Mouse (Mus musculus) stomach, embryonic 14.5 days (tissue): ENCODE measurements around the gene Maff. TPM values are rescaled to one million over a fixed set of nuclear protein-coding genes. Genes with fewer than 3 reads are reported as not detected.

Source experiments
- ATAC-seq: fragments of 200-750 bp; cut with Nextera tagmentation; 2 replicates; pipeline ENCODE4 v1.8.0; 2017; ENCODE audit warnings: low read depth, moderate TSS enrichment; ENCODE audit not compliant: insufficient number of reproducible peaks, insufficient read depth, low FRiP score
- H3K27ac ChIP-seq: fragments of 300-500 bp; sonication (generic); 2 replicates; pipeline ENCODE4 v1.5.1; 2014; ENCODE audit warnings: mild to moderate bottlenecking, low read length, moderate library complexity, mixed read lengths
- H3K27me3 ChIP-seq: fragments of 300-500 bp; sonication (generic); 2 replicates; pipeline ENCODE4 v1.6.1; 2014; ENCODE audit warnings: low read length, control low read depth, mixed read lengths; ENCODE audit not compliant: control insufficient read depth, insufficient read depth
- H3K36me3 ChIP-seq: fragments of 300-500 bp; sonication (generic); 2 replicates; pipeline ENCODE4 v1.6.1; 2014; ENCODE audit warnings: mild to moderate bottlenecking, control low read depth, low read length, moderate library complexity, mixed read lengths; ENCODE audit not compliant: control insufficient read depth, insufficient read depth
- H3K4me1 ChIP-seq: fragments of 300-500 bp; sonication (generic); 2 replicates; pipeline ENCODE4 v1.6.1; 2014; ENCODE audit warnings: low read length, control low read depth, mixed read lengths; ENCODE audit not compliant: control insufficient read depth, insufficient read depth
- H3K4me2 ChIP-seq: fragments of 300-500 bp; sonication (generic); replicated peaks from 2 replicates; pipeline ENCODE4 v1.6.1; 2014; ENCODE audit warnings: low read depth, low read length, control low read depth
- H3K4me3 ChIP-seq: fragments of 300-500 bp; sonication (generic); 2 replicates; pipeline ENCODE4 v1.5.1; 2014; ENCODE audit warnings: low read depth, low read length, control low read depth
- H3K9ac ChIP-seq: fragments of 300-500 bp; sonication (generic); replicated peaks from 2 replicates; pipeline ENCODE4 v1.6.1; 2014; ENCODE audit warnings: low read depth, mild to moderate bottlenecking, control low read depth, low read length, moderate library complexity, mixed read lengths
- H3K9me3 ChIP-seq: fragments of 300-500 bp; sonication (generic); 2 replicates; pipeline ENCODE4 v1.6.1; 2016; ENCODE audit warnings: low read depth, low read length, control low read depth; ENCODE audit not compliant: control insufficient read depth
- WGBS: fragments of 180-500 bp; shearing (Covaris S2); extraction: QIAGEN DNeasy Blood & Tissue Kit; methylation state at CpG from one replicate; pipeline ENCODE4 v1.1.7; 2014; 5-methylcytosine and 5-hydroxymethylcytosine counted together
- polyA plus RNA-seq: library from polyadenylated mRNA; unstranded; fragments of >200 nt; fragmentation: Nextera tagmentation; extraction: Ambion mirVana; gene quantifications from 2 replicates; pipeline ENCODE4 v1.2.1, GENCODE M21; 2014

The Maff gene
- polyA plus RNA-seq, 1 experiment from 2014 or later = 4.2 TPM

DNA sequence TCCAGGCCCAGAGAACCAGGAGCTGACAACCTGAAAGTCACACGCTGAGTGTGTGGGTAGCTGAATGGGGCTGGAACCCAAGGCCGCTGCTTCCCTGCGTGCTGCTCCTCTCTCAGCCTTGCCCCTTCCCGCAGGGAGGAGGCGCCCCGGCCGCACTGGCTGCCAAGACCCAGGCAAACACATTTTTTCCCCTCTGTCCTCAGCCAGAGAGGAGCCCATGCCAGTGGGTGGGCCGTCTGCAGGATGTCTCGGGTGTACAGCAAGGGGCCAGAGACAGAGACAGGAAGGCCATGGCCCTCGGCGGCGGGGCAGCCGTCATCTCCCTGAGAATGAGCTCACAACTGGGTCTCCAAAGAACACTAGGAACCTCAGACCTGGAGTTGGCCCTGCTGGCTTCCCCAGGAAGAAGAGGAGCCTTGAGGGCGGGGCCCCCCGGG lies 4.9 kb downstream of the Maff start:
- Histone ChIP-seq H3K4me3 (no peak overlapping the region), H3K4me2 (0 out of 2 replicates have a peak overlapping the region, but pooled peaks have one; percentile 10)

DNA sequence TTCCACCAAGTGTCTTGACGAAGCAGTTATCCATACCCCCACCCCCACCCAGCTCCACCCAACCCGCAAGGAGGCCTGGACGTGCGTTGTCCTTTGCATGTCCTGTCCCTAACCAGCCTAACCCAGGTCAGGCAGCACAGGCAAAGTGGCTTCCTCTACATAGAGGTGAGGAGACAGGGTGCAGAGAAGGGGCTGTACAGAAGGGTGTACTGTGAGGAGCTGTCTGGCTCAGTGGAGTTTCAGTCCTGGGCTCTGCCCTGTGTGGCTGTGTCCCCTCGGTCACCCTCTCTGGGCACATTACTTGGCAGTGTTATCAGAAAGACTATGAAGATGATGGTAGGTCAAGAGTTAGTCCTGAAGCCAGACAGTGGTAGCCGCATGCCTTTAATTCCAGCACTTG lies 6.1 kb downstream of the Maff start:
- Histone ChIP-seq H3K4me1 (peaks cover 22% of the 10 kb centered on the region), H3K27ac (no peak overlapping the region), H3K36me3 (no peaks in the 10 kb centered on the region), H3K9ac (no peak overlapping the region), H3K4me2 (no peak overlapping the region), H3K4me3 (no peak overlapping the region), H3K9me3 (no peaks in the 10 kb centered on the region), H3K27me3 (no peaks in the 10 kb centered on the region)
- no peak for ATAC-seq
- WGBS = 81% methylated on average over 6 of the region's 6 CpGs

More for the DNA sequence above, 4.9 kb downstream of the Maff start:
- no peak for ATAC-seq
- no peak overlapping the region for H3K9ac ChIP-seq
- no peak overlapping the region for H3K27ac ChIP-seq
- H3K27me3 ChIP-seq = no peaks in the 10 kb centered on the region
- peaks cover 14% of the 10 kb centered on the region for H3K4me1 ChIP-seq
- H3K36me3 ChIP-seq = no peaks in the 10 kb centered on the region
- 23% methylated on average over 15 of the region's 15 CpGs for WGBS
- H3K9me3 ChIP-seq = no peaks in the 10 kb centered on the region

DNA sequence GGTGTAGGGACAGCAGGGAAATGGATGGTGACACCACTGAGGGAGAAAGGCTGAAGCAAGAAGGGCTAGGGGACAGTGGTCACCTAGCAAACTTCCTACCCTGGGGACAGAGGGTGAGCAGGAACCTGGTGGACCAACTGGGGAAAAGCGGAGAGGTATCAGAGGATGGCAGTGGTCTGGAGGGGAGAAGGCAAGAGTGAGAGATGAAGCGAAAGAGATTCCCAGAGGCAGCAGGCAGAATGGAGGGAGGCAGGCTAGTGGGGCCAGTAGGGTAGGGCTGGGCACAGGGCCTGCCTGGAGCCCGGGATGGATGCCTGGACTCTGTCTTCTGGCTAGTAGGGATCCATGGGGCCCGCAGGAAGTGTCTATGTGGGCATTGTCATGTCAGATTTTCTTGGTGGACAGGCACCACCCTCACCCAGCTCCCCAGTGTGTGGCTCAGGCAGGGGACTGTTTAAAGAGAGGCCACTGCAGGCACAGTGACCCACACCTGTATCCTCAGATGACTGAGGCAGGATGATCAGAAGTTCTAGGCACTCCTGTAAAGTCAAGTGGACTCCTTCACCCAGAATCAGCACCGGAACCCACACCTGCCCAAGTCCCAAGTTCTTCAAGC lies 7.4 kb downstream of the Maff start:
- ATAC-seq = no peak
- Histone ChIP-seq H3K4me3 (no peak overlapping the region), H3K4me1 (peaks cover 22% of the 10 kb centered on the region), H3K4me2 (no peak overlapping the region), H3K27ac (no peak overlapping the region), H3K27me3 (no peaks in the 10 kb centered on the region), H3K9ac (no peak overlapping the region), H3K36me3 (no peaks in the 10 kb centered on the region), H3K9me3 (no peaks in the 10 kb centered on the region)
- WGBS = 88% methylated on average over 5 of the region's 5 CpGs

DNA sequence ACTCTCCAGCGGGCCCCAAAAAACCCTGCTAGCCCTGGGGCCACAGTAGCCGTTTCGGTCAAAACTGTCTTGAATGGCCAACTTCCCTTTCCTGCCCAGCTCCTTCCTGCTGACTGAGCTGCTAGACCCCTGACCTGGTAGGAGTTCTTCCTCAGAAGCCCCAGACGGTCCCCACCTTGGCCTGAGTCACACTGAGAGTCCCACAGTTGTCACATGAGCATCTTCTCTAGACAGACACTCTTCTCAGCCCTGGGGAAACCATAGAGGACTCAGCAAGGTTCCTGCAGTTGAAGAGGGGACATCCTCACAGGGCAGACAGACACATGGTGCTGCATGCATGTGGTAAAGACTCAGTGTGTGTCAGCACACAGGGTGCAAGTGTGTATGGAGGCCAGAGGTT lies 8.2 kb downstream of the Maff start:
- H3K9ac ChIP-seq = no peak overlapping the region
- no peak overlapping the region for H3K4me3 ChIP-seq
- no peak for ATAC-seq
- H3K27me3 ChIP-seq = no peaks in the 10 kb centered on the region
- no peak overlapping the region for H3K4me2 ChIP-seq
- no peaks in the 10 kb centered on the region for H3K9me3 ChIP-seq
- 75% methylated on average over 4 of the region's 4 CpGs for WGBS
- H3K36me3 ChIP-seq = no peaks in the 10 kb centered on the region
- peaks cover 22% of the 10 kb centered on the region for H3K4me1 ChIP-seq
- no peak overlapping the region for H3K27ac ChIP-seq

DNA sequence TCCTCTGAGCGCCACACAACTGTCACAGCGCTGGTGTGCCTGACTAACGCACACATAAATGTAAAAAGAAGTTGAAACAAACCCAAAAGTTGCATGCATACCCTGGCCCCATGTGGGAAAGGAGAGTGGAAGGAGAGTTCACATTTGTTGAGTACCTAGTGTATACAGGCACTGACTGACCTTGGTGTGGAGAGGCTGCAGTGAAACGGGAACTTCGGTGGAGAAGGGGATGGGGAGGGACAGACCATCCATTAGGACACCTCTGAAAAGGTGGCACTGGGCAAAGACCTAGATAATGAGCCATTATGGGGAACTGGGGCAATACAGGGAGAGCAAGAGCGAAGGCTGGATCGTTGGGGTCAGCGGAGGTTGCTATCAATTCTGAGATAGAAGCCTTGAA lies 10.1 kb downstream of the Maff start:
- 69% methylated on average over 8 of the region's 8 CpGs for WGBS
- Histone ChIP-seq H3K27ac (no peak overlapping the region), H3K9ac (no peak overlapping the region), H3K27me3 (no peaks in the 10 kb centered on the region), H3K9me3 (no peaks in the 10 kb centered on the region), H3K36me3 (peaks cover under 1% of the 10 kb centered on the region; the same call in 1 of the 2 replicates), H3K4me1 (peaks cover 36% of the 10 kb centered on the region), H3K4me2 (peak overlapping the region; percentile 99), H3K4me3 (peak overlapping the region; percentile 42)
- no peak for ATAC-seq

DNA sequence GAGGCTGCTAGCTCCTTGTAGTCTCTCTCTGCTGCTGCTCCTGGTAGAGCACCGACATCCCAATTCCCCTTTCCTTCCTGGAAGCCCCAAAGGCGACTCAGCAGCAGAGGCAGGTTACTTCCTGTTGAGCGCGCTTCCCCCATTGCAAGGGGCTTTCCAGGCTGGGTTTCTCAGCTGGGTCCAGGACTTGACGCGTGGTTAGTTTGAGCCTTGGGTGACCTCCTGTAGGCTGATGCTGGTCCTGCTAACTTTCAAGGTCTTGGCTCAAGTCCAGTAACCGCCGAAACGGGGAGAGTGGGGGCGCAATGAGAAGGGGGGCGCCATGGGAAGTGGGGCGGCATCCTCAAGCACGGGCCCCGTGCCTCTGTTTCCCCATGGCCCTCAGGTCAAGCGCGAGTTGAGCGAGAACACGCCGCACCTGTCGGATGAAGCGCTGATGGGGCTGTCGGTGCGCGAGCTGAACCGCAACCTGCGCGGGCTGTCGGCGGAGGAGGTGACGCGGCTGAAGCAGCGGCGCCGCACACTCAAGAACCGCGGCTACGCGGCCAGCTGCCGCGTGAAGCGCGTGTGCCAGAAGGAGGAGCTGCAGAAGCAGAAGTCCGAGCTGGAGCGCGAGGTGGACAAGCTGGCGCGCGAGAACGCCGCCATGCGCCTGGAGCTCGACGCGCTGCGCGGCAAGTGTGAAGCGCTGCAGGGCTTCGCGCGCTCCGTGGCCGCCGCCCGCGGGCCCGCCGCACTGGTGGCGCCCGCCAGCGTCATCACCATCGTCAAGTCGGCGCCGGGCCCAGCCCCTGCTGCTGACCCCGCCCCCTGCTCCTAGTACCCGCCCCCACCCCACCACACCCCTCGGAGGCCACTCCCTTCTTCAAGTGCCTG lies 10.9 kb downstream of the Maff start:
- peak; percentile 81 for ATAC-seq
- Histone ChIP-seq H3K9ac (peak overlapping the region; percentile 46), H3K27ac (peak overlapping the region; percentile 85), H3K4me3 (peak overlapping the region; percentile 42), H3K9me3 (no peaks in the 10 kb centered on the region), H3K36me3 (peaks cover 8% of the 10 kb centered on the region), H3K4me1 (peaks cover 37% of the 10 kb centered on the region), H3K4me2 (peak overlapping the region; percentile 99), H3K27me3 (no peaks in the 10 kb centered on the region)
- under 1% methylated on average over 77 of the region's 77 CpGs for WGBS

DNA sequence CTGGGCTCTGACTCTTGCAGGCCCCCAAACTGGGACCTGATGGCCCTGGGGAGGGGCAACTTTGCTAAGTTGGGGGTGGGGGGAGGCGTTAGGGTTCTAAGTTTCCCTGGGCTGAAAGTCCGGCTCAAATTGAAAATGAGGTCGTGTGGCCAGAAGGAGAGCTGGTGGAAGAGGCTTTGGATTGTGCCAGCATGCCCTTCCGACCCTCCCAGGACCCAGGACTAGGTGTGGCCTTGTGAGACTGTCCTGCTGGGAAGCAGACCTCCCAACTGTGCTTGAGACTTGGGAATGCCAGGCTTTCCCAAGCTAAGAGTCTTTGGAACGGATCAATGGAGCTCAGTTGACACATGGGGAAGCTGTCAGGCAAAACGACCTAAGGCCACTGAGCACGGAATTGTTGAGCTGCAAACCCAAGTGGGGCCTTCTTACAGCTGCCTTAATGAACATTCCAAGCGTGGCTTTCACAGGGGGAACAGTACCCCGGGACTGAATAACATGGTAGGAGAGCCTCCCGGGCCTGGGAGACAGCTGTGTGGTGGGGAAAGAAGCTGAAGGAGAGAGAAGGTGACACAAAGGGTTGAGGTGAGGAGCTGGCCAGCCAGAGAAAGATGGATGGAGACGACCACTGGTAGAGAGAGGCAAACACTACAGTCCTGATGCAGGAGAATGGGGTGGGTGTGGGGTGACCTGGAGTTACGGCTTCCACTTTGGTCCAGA lies 11.7 kb downstream of the Maff start:
- H3K27me3 ChIP-seq = no peaks in the 10 kb centered on the region
- no peak for ATAC-seq
- no peaks in the 10 kb centered on the region for H3K9me3 ChIP-seq
- peaks cover 14% of the 10 kb centered on the region for H3K36me3 ChIP-seq
- H3K4me3 ChIP-seq = peak overlapping the region; percentile 42; the same call in 1 of the 2 replicates
- peak overlapping the region; percentile 58; the same call in 1 of the 2 replicates for H3K27ac ChIP-seq
- no peak overlapping the region for H3K9ac ChIP-seq
- H3K4me2 ChIP-seq = peak overlapping the region; percentile 99
- peaks cover 37% of the 10 kb centered on the region for H3K4me1 ChIP-seq
- WGBS = 33% methylated on average over 12 of the region's 12 CpGs

DNA sequence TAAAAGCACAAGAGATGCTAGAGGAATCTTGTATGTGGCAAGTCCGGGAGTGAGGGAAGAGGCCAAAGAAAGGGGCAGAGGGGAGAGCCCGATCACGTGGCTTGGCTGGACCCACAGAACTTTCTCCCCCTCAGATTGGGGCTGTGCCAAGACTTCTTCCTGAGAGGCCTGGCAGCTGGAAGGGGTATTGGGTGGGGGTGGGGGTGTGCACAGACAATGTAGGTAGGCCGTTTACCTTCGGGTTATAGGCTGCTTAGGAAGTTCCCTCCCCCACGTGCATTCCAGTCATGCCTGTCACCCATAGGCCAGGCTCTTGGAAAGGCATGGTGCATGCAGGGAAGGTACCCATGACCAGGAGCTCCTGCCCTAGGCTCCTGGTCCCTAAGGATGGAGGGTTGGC lies 13.5 kb downstream of the Maff start:
- H3K4me1 ChIP-seq = peaks cover 37% of the 10 kb centered on the region
- WGBS = 10% methylated on average over 6 of the region's 6 CpGs
- no peak for ATAC-seq
- H3K36me3 ChIP-seq = peaks cover 24% of the 10 kb centered on the region
- H3K27ac ChIP-seq = peak overlapping the region; percentile 55; the same call in 1 of the 2 replicates
- H3K9me3 ChIP-seq = no peaks in the 10 kb centered on the region
- H3K4me3 ChIP-seq = no peak overlapping the region
- H3K9ac ChIP-seq = no peak overlapping the region
- no peaks in the 10 kb centered on the region for H3K27me3 ChIP-seq
- no peak overlapping the region for H3K4me2 ChIP-seq
